Mouse (Mus musculus): ENCODE measurements around the gene Pomc. TPM values are rescaled to one million over a fixed set of nuclear protein-coding genes. Genes with fewer than 3 reads are reported as not detected.
A peak's percentile ranks its signal among the peaks of the same experiment; 100 is the strongest.
"Not testable (repeated sequence)": the region's sequence is repeated elsewhere in the genome, so short reads cannot be mapped to it uniquely, and the experiment has no call there.

Pomc gene
- polyA plus RNA-seq, 1 experiment from 2014 or later: 4.3 TPM

DNA sequence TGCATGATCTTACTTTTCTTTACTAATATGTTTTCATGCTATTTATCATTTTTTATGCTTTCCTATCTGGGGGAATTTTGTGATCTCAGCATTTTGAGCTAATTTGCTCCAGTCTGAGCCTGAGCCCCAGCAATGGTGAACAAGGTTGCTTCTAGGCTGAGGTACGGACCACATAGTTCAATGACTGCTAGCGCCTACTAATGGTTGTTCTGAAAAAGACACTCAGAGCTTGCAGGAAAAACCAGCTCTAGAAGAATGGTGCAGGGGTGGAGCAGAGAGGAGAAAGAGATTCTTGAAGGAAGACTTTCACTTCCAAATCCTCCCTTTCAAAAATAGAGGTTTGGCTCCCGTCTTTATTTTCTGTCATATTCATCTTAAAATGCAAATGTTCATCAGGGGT lies 1.6 kb downstream of the Pomc start:
- no peak overlapping the region for H3K4me3 ChIP-seq (replicated peaks; ENCODE audit: low read length)
- ATAC-seq: no peak
- peaks cover 26% of the 10 kb centered on the region for H3K27me3 ChIP-seq (replicated peaks; ENCODE audit: control insufficient read depth, insufficient read depth, low read length)
- H3K4me2 ChIP-seq (ENCODE audit: low read length): no peak overlapping the region
- H3K4me1 ChIP-seq (replicated peaks; ENCODE audit: control insufficient read depth, insufficient read depth, low read length): peaks cover 9% of the 10 kb centered on the region
- no peaks in the 10 kb centered on the region for H3K36me3 ChIP-seq (ENCODE audit: control insufficient read depth, insufficient read depth)
- H3K9me3 ChIP-seq (ENCODE audit: control insufficient read depth, low read length): no peaks in the 10 kb centered on the region
- 12% methylated on average over 3 of the region's 3 CpGs for WGBS
- H3K27ac ChIP-seq (ENCODE audit: low read length): no peak overlapping the region
- H3K9ac ChIP-seq (replicated peaks; ENCODE audit: low read depth, low read length): no peak overlapping the region

GRCm38 (mm10) chr12:3959791-3960543 lies 5.2 kb downstream of the Pomc start:
- Histone ChIP-seq H3K4me2 (ENCODE audit: low read length) (peak overlapping the region; percentile 62), H3K4me3 (replicated peaks; ENCODE audit: low read length) (peak overlapping the region; percentile 76)

GRCm38 (mm10) chr12:3960553-3960952 lies 5.8 kb downstream of the Pomc start:
- peaks cover 10% of the 10 kb centered on the region; the same call in 1 of the 2 replicates for H3K27me3 ChIP-seq (replicated peaks; ENCODE audit: control insufficient read depth, insufficient read depth, low read length)
- H3K9me3 ChIP-seq (ENCODE audit: control insufficient read depth, low read length): no peaks in the 10 kb centered on the region
- no peak for ATAC-seq
- peak overlapping the region; percentile 93 for H3K9ac ChIP-seq (replicated peaks; ENCODE audit: low read depth, low read length)
- peak overlapping the region; percentile 76 for H3K4me3 ChIP-seq (replicated peaks; ENCODE audit: low read length)
- H3K27ac ChIP-seq (ENCODE audit: low read length): peak overlapping the region; percentile 85
- H3K4me1 ChIP-seq (replicated peaks; ENCODE audit: control insufficient read depth, insufficient read depth, low read length): peaks cover 6% of the 10 kb centered on the region
- WGBS: 43% methylated on average over 4 of the region's 4 CpGs
- peak overlapping the region; percentile 62 for H3K4me2 ChIP-seq (ENCODE audit: low read length)
- H3K36me3 ChIP-seq (ENCODE audit: control insufficient read depth, insufficient read depth): no peaks in the 10 kb centered on the region; the same call in 1 of the 2 replicates

More at GRCm38 (mm10) chr12:3959791-3960543, 5.2 kb downstream of the Pomc start:
- Histone ChIP-seq H3K4me1 (replicated peaks; ENCODE audit: control insufficient read depth, insufficient read depth, low read length) (peaks cover 6% of the 10 kb centered on the region), H3K36me3 (ENCODE audit: control insufficient read depth, insufficient read depth) (no peaks in the 10 kb centered on the region; the same call in 1 of the 2 replicates), H3K27ac (ENCODE audit: low read length) (peak overlapping the region; percentile 85), H3K27me3 (replicated peaks; ENCODE audit: control insufficient read depth, insufficient read depth, low read length) (peaks cover 15% of the 10 kb centered on the region), H3K9me3 (ENCODE audit: control insufficient read depth, low read length) (no peaks in the 10 kb centered on the region), H3K9ac (replicated peaks; ENCODE audit: low read depth, low read length) (peak overlapping the region; percentile 93)
- 3% methylated on average over 53 of the region's 53 CpGs for WGBS
- peak; percentile 97 for ATAC-seq

- H3K36me3 ChIP-seq (ENCODE audit: control insufficient read depth, insufficient read depth): peaks cover 7% of the 10 kb centered on the region
- ATAC-seq: no peak
- WGBS: 90% methylated on average over 4 of the region's 4 CpGs
Measured at GRCm38 (mm10) chr12:3967196-3967595, 12.4 kb downstream of the Pomc start.

DNA sequence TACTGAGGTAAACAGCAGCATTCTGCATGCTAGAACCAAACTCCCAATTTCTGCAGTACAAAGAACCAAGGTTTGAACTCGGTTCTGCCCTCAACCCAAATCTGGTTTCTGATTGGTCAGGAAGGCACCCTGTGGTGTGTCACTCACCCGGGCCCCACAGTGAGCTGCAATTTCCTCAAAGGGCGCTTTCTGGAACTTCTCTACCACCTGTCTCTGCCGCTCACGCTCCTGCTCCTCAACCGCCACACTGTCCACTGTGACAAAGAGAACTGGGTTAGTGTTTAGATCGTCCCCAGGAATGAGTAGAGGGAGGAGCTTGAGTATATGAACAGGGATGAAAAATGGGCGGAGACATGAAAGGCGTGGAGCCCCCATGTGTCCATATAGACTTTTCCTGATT lies 13.6 kb downstream of the Pomc start:
- no peak overlapping the region for H3K9ac ChIP-seq (replicated peaks; ENCODE audit: low read depth, low read length)
- 67% methylated on average over 9 of the region's 9 CpGs for WGBS
- no peak overlapping the region for H3K27ac ChIP-seq (ENCODE audit: low read length)
- H3K36me3 ChIP-seq (ENCODE audit: control insufficient read depth, insufficient read depth): peaks cover 7% of the 10 kb centered on the region
- no peaks in the 10 kb centered on the region for H3K27me3 ChIP-seq (replicated peaks; ENCODE audit: control insufficient read depth, insufficient read depth, low read length)
- H3K4me3 ChIP-seq (replicated peaks; ENCODE audit: low read length): no peak overlapping the region
- ATAC-seq: no peak
- no peak overlapping the region for H3K4me2 ChIP-seq (ENCODE audit: low read length)
- H3K9me3 ChIP-seq (ENCODE audit: control insufficient read depth, low read length): no peaks in the 10 kb centered on the region
- no peaks in the 10 kb centered on the region for H3K4me1 ChIP-seq (replicated peaks; ENCODE audit: control insufficient read depth, insufficient read depth, low read length)

More at GRCm38 (mm10) chr12:3967196-3967595, 12.4 kb downstream of the Pomc start:
- H3K27me3 ChIP-seq (replicated peaks; ENCODE audit: control insufficient read depth, insufficient read depth, low read length): no peaks in the 10 kb centered on the region
- H3K4me3 ChIP-seq (replicated peaks; ENCODE audit: low read length): no peak overlapping the region
- no peak overlapping the region for H3K27ac ChIP-seq (ENCODE audit: low read length)
- no peaks in the 10 kb centered on the region for H3K9me3 ChIP-seq (ENCODE audit: control insufficient read depth, low read length)
- H3K4me1 ChIP-seq (replicated peaks; ENCODE audit: control insufficient read depth, insufficient read depth, low read length): no peaks in the 10 kb centered on the region
- no peak overlapping the region for H3K4me2 ChIP-seq (ENCODE audit: low read length)
- H3K9ac ChIP-seq (replicated peaks; ENCODE audit: low read depth, low read length): no peak overlapping the region

DNA sequence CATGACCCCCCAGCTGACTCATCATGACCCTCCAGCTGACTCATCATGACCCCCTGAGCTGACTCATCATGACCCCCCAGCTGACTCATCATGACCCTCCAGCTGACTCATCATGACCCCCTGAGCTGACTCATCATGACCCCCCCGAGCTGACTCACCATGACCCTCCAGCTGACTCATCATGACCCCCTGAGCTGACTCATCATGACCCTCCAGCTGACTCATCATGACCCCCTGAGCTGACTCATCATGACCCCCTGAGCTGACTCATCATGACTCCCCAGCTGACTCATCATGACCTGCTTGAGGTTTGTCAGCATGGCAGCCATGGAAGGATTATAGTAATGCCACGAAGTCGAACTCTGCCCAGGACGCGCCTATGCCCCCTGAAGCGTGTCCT lies 18.4 kb downstream of the Pomc start:
- H3K36me3 ChIP-seq (ENCODE audit: control insufficient read depth, insufficient read depth): peaks cover 12% of the 10 kb centered on the region
- H3K9me3 ChIP-seq (ENCODE audit: control insufficient read depth, low read length); H3K9ac ChIP-seq (replicated peaks; ENCODE audit: low read depth, low read length); H3K27me3 ChIP-seq (replicated peaks; ENCODE audit: control insufficient read depth, insufficient read depth, low read length); H3K4me3 ChIP-seq (replicated peaks; ENCODE audit: low read length); H3K4me2 ChIP-seq (ENCODE audit: low read length); H3K27ac ChIP-seq (ENCODE audit: low read length); H3K4me1 ChIP-seq (replicated peaks; ENCODE audit: control insufficient read depth, insufficient read depth, low read length); ATAC-seq: not testable (repeated sequence)
- whole genome bisulfite sequencing: 94% methylated on average over 6 of the region's 6 CpGs

- 94% methylated on average over 1 of the region's 1 CpGs for WGBS
Measured at GRCm38 (mm10) chr12:3980991-3981349, 26.2 kb downstream of the Pomc start.

GRCm38 (mm10) chr12:3981350-3982131 lies 26.8 kb downstream of the Pomc start:
- H3K27ac ChIP-seq (ENCODE audit: low read length): peak overlapping the region; percentile 24
- peak overlapping the region; percentile 79 for H3K4me2 ChIP-seq (ENCODE audit: low read length)
- H3K36me3 ChIP-seq (ENCODE audit: control insufficient read depth, insufficient read depth): peaks cover 2% of the 10 kb centered on the region; the same call in 1 of the 2 replicates
- peaks cover 16% of the 10 kb centered on the region for H3K4me1 ChIP-seq (replicated peaks; ENCODE audit: control insufficient read depth, insufficient read depth, low read length)
- under 1% methylated on average over 41 of the region's 41 CpGs for WGBS
- H3K4me3 ChIP-seq (replicated peaks; ENCODE audit: low read length): peak overlapping the region; percentile 47
- ATAC-seq: peak; percentile 90
- H3K27me3 ChIP-seq (replicated peaks; ENCODE audit: control insufficient read depth, insufficient read depth, low read length): no peaks in the 10 kb centered on the region
- H3K9me3 ChIP-seq (ENCODE audit: control insufficient read depth, low read length): no peaks in the 10 kb centered on the region
- peak overlapping the region; percentile 57 for H3K9ac ChIP-seq (replicated peaks; ENCODE audit: low read depth, low read length)

More at GRCm38 (mm10) chr12:3980991-3981349, 26.2 kb downstream of the Pomc start:
- Histone ChIP-seq H3K4me1 (replicated peaks; ENCODE audit: control insufficient read depth, insufficient read depth, low read length) (peaks cover 16% of the 10 kb centered on the region), H3K9me3 (ENCODE audit: control insufficient read depth, low read length) (no peaks in the 10 kb centered on the region), H3K27ac (ENCODE audit: low read length) (peak overlapping the region; percentile 13; the same call in 1 of the 2 replicates), H3K4me3 (replicated peaks; ENCODE audit: low read length) (peak overlapping the region; percentile 47), H3K36me3 (ENCODE audit: control insufficient read depth, insufficient read depth) (peaks cover 2% of the 10 kb centered on the region; the same call in 1 of the 2 replicates), H3K4me2 (ENCODE audit: low read length) (peak overlapping the region; percentile 79), H3K9ac (replicated peaks; ENCODE audit: low read depth, low read length) (no peak overlapping the region), H3K27me3 (replicated peaks; ENCODE audit: control insufficient read depth, insufficient read depth, low read length) (no peaks in the 10 kb centered on the region)
- ATAC-seq: no peak; the same call in 1 of the 2 replicates

DNA sequence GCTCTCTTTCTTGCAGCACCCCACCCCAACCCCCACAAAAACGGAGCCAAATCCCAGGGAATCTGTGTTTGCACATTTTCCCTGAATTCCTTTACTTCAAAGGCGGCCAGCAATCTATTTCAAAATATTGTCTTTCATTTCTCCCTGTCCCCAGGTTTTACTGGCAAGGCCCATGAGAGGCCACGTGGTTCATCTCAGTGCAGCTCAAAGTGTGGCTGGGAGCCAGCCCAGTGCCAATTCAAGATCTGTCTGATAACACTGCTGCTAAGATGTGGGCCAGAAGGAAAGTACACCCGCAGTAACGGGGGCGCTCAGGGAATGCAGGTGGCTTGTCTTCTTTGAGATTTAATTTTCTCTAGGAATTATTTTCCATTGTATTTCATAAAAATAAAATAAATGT lies 27.5 kb downstream of the Pomc start:
- peaks cover 2% of the 10 kb centered on the region; the same call in 1 of the 2 replicates for H3K36me3 ChIP-seq (ENCODE audit: control insufficient read depth, insufficient read depth)
- H3K27me3 ChIP-seq (replicated peaks; ENCODE audit: control insufficient read depth, insufficient read depth, low read length): no peaks in the 10 kb centered on the region
- peak overlapping the region; percentile 47 for H3K4me3 ChIP-seq (replicated peaks; ENCODE audit: low read length)
- H3K27ac ChIP-seq (ENCODE audit: low read length): no peak overlapping the region; the same call in 1 of the 2 replicates
- ATAC-seq: 0 out of 2 replicates have a peak, but pooled peaks have one; percentile 32
- peak overlapping the region; percentile 79 for H3K4me2 ChIP-seq (ENCODE audit: low read length)
- WGBS: 20% methylated on average over 6 of the region's 6 CpGs
- no peaks in the 10 kb centered on the region for H3K9me3 ChIP-seq (ENCODE audit: control insufficient read depth, low read length)
- peaks cover 16% of the 10 kb centered on the region for H3K4me1 ChIP-seq (replicated peaks; ENCODE audit: control insufficient read depth, insufficient read depth, low read length)
- peak overlapping the region; percentile 57 for H3K9ac ChIP-seq (replicated peaks; ENCODE audit: low read depth, low read length)

Measured in forebrain, embryonic 16.5 days (tissue).